Mouse (Mus musculus) intestine, embryonic 15.5 days (tissue): ENCODE measurements at regions not wholly inside any gene's neighbourhood (a gene's known extent, or its start where the extent isn't known, plus 50 kb on each side); places are given as distances from the start of the nearest gene placed in this dataset.

ENCODE experiments used
- ATAC-seq: fragments of 200-750 bp; cut with Nextera tagmentation; 2 replicates; pipeline ENCODE4 v1.8.0; 2017; ENCODE audit warnings: moderate TSS enrichment, moderate library complexity
- H3K27ac ChIP-seq: fragments of 300-500 bp; sonication (generic); 2 replicates; pipeline ENCODE4 v1.5.1; 2015; ENCODE audit warnings: mild to moderate bottlenecking, inconsistent platforms
- H3K27me3 ChIP-seq: fragments of 300-500 bp; sonication (generic); replicated peaks from 2 replicates; pipeline ENCODE4 v1.6.1; 2015; ENCODE audit warnings: inconsistent platforms
- H3K36me3 ChIP-seq: fragments of 300-500 bp; sonication (generic); 2 replicates; pipeline ENCODE4 v1.6.1; 2015; ENCODE audit warnings: inconsistent platforms
- H3K4me1 ChIP-seq: fragments of 300-500 bp; sonication (generic); replicated peaks from 2 replicates; pipeline ENCODE4 v1.6.1; 2015; ENCODE audit warnings: inconsistent platforms
- H3K4me2 ChIP-seq: fragments of 300-500 bp; sonication (generic); replicated peaks from 2 replicates; pipeline ENCODE4 v1.6.1; 2015; ENCODE audit warnings: mild to moderate bottlenecking, inconsistent platforms
- H3K4me3 ChIP-seq: fragments of 300-500 bp; sonication (generic); replicated peaks from 2 replicates; pipeline ENCODE4 v1.5.1; 2015; ENCODE audit warnings: inconsistent platforms
- H3K9ac ChIP-seq: fragments of 300-500 bp; sonication (generic); 2 replicates; pipeline ENCODE4 v1.6.1; 2015; ENCODE audit warnings: inconsistent platforms
- H3K9me3 ChIP-seq: fragments of 300-500 bp; sonication (generic); 2 replicates; pipeline ENCODE4 v1.6.1; 2016; ENCODE audit warnings: inconsistent platforms
- WGBS: fragments of 180-500 bp; shearing (Covaris S2); methylation state at CpG from one replicate; pipeline ENCODE4 v1.1.7; 2015; 5-methylcytosine and 5-hydroxymethylcytosine counted together

GRCm38 (mm10) chr6:31078413-31078812, 119.5 kb upstream of the Klf14 start:
- no peaks in the 10 kb centered on the region for H3K36me3 ChIP-seq
- H3K9ac ChIP-seq: no peak overlapping the region
- no peaks in the 10 kb centered on the region for H3K27me3 ChIP-seq
- H3K4me1 ChIP-seq: peaks cover 35% of the 10 kb centered on the region
- 40% methylated on average over 6 of the region's 6 CpGs for WGBS
- peak; percentile 52 for ATAC-seq
- no peaks in the 10 kb centered on the region for H3K9me3 ChIP-seq
- H3K4me2 ChIP-seq: peak overlapping the region; percentile 26; the same call in 1 of the 2 replicates
- H3K4me3 ChIP-seq: no peak overlapping the region
- peak overlapping the region; percentile 81 for H3K27ac ChIP-seq

GRCm38 (mm10) chr6:31079586-31080259, 120.8 kb upstream of the Klf14 start:
- H3K4me2 ChIP-seq: no peak overlapping the region
- no peak overlapping the region for H3K9ac ChIP-seq
- H3K27me3 ChIP-seq: no peaks in the 10 kb centered on the region
- no peak overlapping the region for H3K4me3 ChIP-seq
- no peak overlapping the region for H3K27ac ChIP-seq
- no peaks in the 10 kb centered on the region for H3K9me3 ChIP-seq
- ATAC-seq: no peak
- 59% methylated on average over 14 of the region's 14 CpGs for WGBS
- H3K4me1 ChIP-seq: peaks cover 34% of the 10 kb centered on the region
- no peaks in the 10 kb centered on the region for H3K36me3 ChIP-seq

- Histone ChIP-seq H3K27ac (no peak overlapping the region), H3K9ac (no peak overlapping the region), H3K4me2 (no peak overlapping the region), H3K9me3 (no peaks in the 10 kb centered on the region), H3K27me3 (no peaks in the 10 kb centered on the region), H3K4me1 (peaks cover 30% of the 10 kb centered on the region), H3K36me3 (no peaks in the 10 kb centered on the region), H3K4me3 (no peak overlapping the region)
- no peak for ATAC-seq
- WGBS: 76% methylated on average over 4 of the region's 4 CpGs
Measured at GRCm38 (mm10) chr6:31080279-31080678, 121.4 kb upstream of the Klf14 start.

GRCm38 (mm10) chr6:31080691-31081090, 121.8 kb upstream of the Klf14 start:
- H3K9me3 ChIP-seq: no peaks in the 10 kb centered on the region
- H3K4me3 ChIP-seq: no peak overlapping the region
- WGBS: 90% methylated on average over 9 of the region's 9 CpGs
- no peak overlapping the region for H3K27ac ChIP-seq
- H3K4me2 ChIP-seq: no peak overlapping the region
- peaks cover 26% of the 10 kb centered on the region for H3K4me1 ChIP-seq
- no peak for ATAC-seq
- no peaks in the 10 kb centered on the region for H3K36me3 ChIP-seq
- no peak overlapping the region for H3K9ac ChIP-seq
- no peaks in the 10 kb centered on the region for H3K27me3 ChIP-seq

GRCm38 (mm10) chr6:31081238-31081637, 122.4 kb upstream of the Klf14 start:
- Histone ChIP-seq H3K9ac (no peak overlapping the region), H3K4me2 (no peak overlapping the region), H3K4me1 (peaks cover 22% of the 10 kb centered on the region), H3K27me3 (no peaks in the 10 kb centered on the region), H3K9me3 (no peaks in the 10 kb centered on the region), H3K27ac (no peak overlapping the region), H3K4me3 (no peak overlapping the region), H3K36me3 (no peaks in the 10 kb centered on the region)
- WGBS: 86% methylated on average over 9 of the region's 9 CpGs
- ATAC-seq: no peak

GRCm38 (mm10) chr6:31081988-31082387, 123.1 kb upstream of the Klf14 start:
- no peak overlapping the region for H3K27ac ChIP-seq
- H3K4me1 ChIP-seq: peaks cover 16% of the 10 kb centered on the region
- no peak overlapping the region for H3K9ac ChIP-seq
- H3K4me3 ChIP-seq: no peak overlapping the region
- H3K36me3 ChIP-seq: no peaks in the 10 kb centered on the region
- no peak overlapping the region for H3K4me2 ChIP-seq
- 59% methylated on average over 7 of the region's 7 CpGs for WGBS
- H3K9me3 ChIP-seq: no peaks in the 10 kb centered on the region
- ATAC-seq: no peak
- H3K27me3 ChIP-seq: no peaks in the 10 kb centered on the region

- H3K4me2 ChIP-seq: no peak overlapping the region
- peaks cover 8% of the 10 kb centered on the region; the same call in 1 of the 2 replicates for H3K4me1 ChIP-seq
- no peak overlapping the region for H3K4me3 ChIP-seq
- 77% methylated on average over 10 of the region's 10 CpGs for WGBS
- no peak overlapping the region for H3K9ac ChIP-seq
- no peak for ATAC-seq
- no peaks in the 10 kb centered on the region for H3K27me3 ChIP-seq
- H3K36me3 ChIP-seq: no peaks in the 10 kb centered on the region
- H3K27ac ChIP-seq: no peak overlapping the region
- no peaks in the 10 kb centered on the region for H3K9me3 ChIP-seq
Measured at GRCm38 (mm10) chr6:31082613-31083470, 124.0 kb upstream of the Klf14 start.

- ATAC-seq: no peak
- H3K36me3 ChIP-seq: no peaks in the 10 kb centered on the region
- H3K4me2 ChIP-seq: no peak overlapping the region
- 83% methylated on average over 6 of the region's 6 CpGs for WGBS
- H3K9me3 ChIP-seq: no peaks in the 10 kb centered on the region
- H3K4me3 ChIP-seq: no peak overlapping the region
- peaks cover 8% of the 10 kb centered on the region for H3K4me1 ChIP-seq
- no peak overlapping the region for H3K9ac ChIP-seq
- H3K27me3 ChIP-seq: no peaks in the 10 kb centered on the region
- no peak overlapping the region for H3K27ac ChIP-seq
Measured at GRCm38 (mm10) chr6:31083701-31084100, 124.8 kb upstream of the Klf14 start.

- ATAC-seq: no peak
- peaks cover 7% of the 10 kb centered on the region; the same call in 1 of the 2 replicates for H3K4me1 ChIP-seq
- no peak overlapping the region for H3K4me2 ChIP-seq
- WGBS: 84% methylated on average over 8 of the region's 8 CpGs
- H3K9me3 ChIP-seq: no peaks in the 10 kb centered on the region
- H3K36me3 ChIP-seq: no peaks in the 10 kb centered on the region
- no peak overlapping the region for H3K4me3 ChIP-seq
- H3K9ac ChIP-seq: no peak overlapping the region
- H3K27ac ChIP-seq: no peak overlapping the region
- no peaks in the 10 kb centered on the region for H3K27me3 ChIP-seq
Measured at GRCm38 (mm10) chr6:31085063-31085759, 126.3 kb upstream of the Klf14 start.

- Histone ChIP-seq H3K27me3 (no peaks in the 10 kb centered on the region), H3K4me1 (peaks cover 7% of the 10 kb centered on the region; the same call in 1 of the 2 replicates), H3K4me2 (no peak overlapping the region), H3K27ac (no peak overlapping the region), H3K36me3 (no peaks in the 10 kb centered on the region), H3K4me3 (no peak overlapping the region), H3K9me3 (no peaks in the 10 kb centered on the region), H3K9ac (no peak overlapping the region)
- no peak for ATAC-seq
- WGBS: 62% methylated on average over 9 of the region's 9 CpGs
Measured at GRCm38 (mm10) chr6:31085760-31086108, 126.9 kb upstream of the Klf14 start.

- Histone ChIP-seq H3K9ac (no peak overlapping the region), H3K27ac (no peak overlapping the region), H3K4me3 (no peak overlapping the region), H3K4me1 (peaks cover 7% of the 10 kb centered on the region; the same call in 1 of the 2 replicates), H3K36me3 (no peaks in the 10 kb centered on the region), H3K27me3 (no peaks in the 10 kb centered on the region), H3K9me3 (no peaks in the 10 kb centered on the region), H3K4me2 (no peak overlapping the region)
- 88% methylated on average over 5 of the region's 5 CpGs for WGBS
- ATAC-seq: no peak
Measured at GRCm38 (mm10) chr6:31086283-31086682, 127.4 kb upstream of the Klf14 start.

GRCm38 (mm10) chr6:31086798-31087360, 128.0 kb upstream of the Klf14 start:
- Histone ChIP-seq H3K9ac (no peak overlapping the region), H3K9me3 (no peaks in the 10 kb centered on the region), H3K27ac (no peak overlapping the region), H3K4me2 (no peak overlapping the region), H3K27me3 (no peaks in the 10 kb centered on the region), H3K4me3 (no peak overlapping the region), H3K36me3 (no peaks in the 10 kb centered on the region), H3K4me1 (peaks cover 7% of the 10 kb centered on the region; the same call in 1 of the 2 replicates)
- ATAC-seq: no peak
- 75% methylated on average over 7 of the region's 7 CpGs for WGBS
